Mouse (Mus musculus) liver, embryonic 13.5 days (tissue): ENCODE results near the gene Elp4. TPM values are rescaled to one million over a fixed set of nuclear protein-coding genes. Genes with fewer than 3 reads are reported as not detected.

Experiments used
- ATAC-seq: fragments of 200-750 bp; cut with Nextera tagmentation; 2 replicates; pipeline ENCODE4 v1.8.0; 2017; ENCODE audit warnings: low read depth, mild to moderate bottlenecking, moderate number of reproducible peaks, moderate library complexity
- DNase-seq: peaks from one replicate; pipeline ENCODE4 v3.0.0; 2022
- H3K27ac ChIP-seq: fragments of 300-500 bp; sonication (generic); 2 replicates; pipeline ENCODE4 v1.5.1; 2015; ENCODE audit warnings: moderate library complexity, mild to moderate bottlenecking, inconsistent platforms
- H3K27me3 ChIP-seq: fragments of 300-500 bp; sonication (generic); 2 replicates; pipeline ENCODE4 v1.6.1; 2015; ENCODE audit warnings: mild to moderate bottlenecking, inconsistent platforms
- H3K36me3 ChIP-seq: fragments of 300-500 bp; sonication (generic); 2 replicates; pipeline ENCODE4 v1.6.1; 2015; ENCODE audit warnings: mild to moderate bottlenecking, inconsistent platforms
- H3K4me1 ChIP-seq: fragments of 300-500 bp; sonication (generic); replicated peaks from 2 replicates; pipeline ENCODE4 v1.6.1; 2015; ENCODE audit warnings: inconsistent platforms
- H3K4me2 ChIP-seq: fragments of 300-500 bp; sonication (generic); 2 replicates; pipeline ENCODE4 v1.6.1; 2015; ENCODE audit warnings: inconsistent platforms, mild to moderate bottlenecking, moderate library complexity
- H3K4me3 ChIP-seq: fragments of 300-500 bp; sonication (generic); replicated peaks from 2 replicates; pipeline ENCODE4 v1.5.1; 2015; ENCODE audit warnings: mild to moderate bottlenecking, inconsistent platforms
- H3K9ac ChIP-seq: fragments of 300-500 bp; sonication (generic); 2 replicates; pipeline ENCODE4 v1.6.1; 2015; ENCODE audit warnings: mild to moderate bottlenecking, inconsistent platforms
- H3K9me3 ChIP-seq: fragments of 300-500 bp; sonication (generic); replicated peaks from 2 replicates; pipeline ENCODE4 v1.6.1; 2016; ENCODE audit warnings: inconsistent platforms
- WGBS: fragments of 180-500 bp; shearing (Covaris S2); methylation state at CpG from one replicate; pipeline ENCODE4 v1.1.7; 2015; ENCODE audit not compliant: insufficient replicate concordance; 5-methylcytosine and 5-hydroxymethylcytosine counted together
- polyA plus RNA-seq: library from polyadenylated mRNA; unstranded; fragments of >200 nt; fragmentation: Nextera tagmentation; extraction: Ambion mirVana; gene quantifications from 2 replicates; pipeline ENCODE4 v1.2.1, GENCODE M21; 2015

Gene Elp4
- polyA plus RNA-seq, 1 experiment from 2014 or later = 19.7 TPM

DNA sequence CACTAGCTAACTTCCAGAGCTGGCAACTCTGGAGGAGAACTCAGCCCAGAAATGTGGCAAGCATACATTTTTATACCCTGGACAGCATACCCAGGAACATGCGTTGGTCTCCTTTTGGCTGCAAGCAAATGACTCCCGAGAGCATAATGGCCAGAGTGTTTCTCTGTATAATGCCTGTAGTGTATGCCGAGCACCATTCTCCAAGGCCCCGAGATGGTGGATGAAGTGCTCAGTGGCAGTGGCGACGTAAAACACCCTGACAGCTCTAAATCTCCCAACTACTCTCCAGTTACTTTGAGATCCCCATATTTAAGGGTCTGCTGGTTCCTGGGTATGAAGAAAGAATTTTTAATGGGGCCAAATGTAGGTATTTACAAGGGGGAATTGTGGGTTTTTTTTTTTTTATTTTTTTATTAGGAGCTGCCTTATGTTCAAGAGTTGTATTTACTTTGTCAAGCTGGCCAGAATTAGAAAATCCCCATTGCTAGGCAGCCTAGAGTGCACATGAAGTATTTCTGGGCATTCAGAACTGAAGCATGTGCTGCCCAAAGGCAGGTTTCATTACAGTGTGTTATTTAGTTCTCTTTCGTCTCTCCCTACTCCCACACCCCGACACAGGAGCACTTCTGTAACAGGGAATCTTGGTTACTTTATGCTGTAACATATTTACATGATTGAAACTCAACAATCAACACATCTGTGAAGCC is 188.8 kb downstream of the Elp4 start:
- no peak overlapping the region for H3K27ac ChIP-seq
- H3K36me3 ChIP-seq = no peaks in the 10 kb centered on the region
- H3K9ac ChIP-seq = no peak overlapping the region
- H3K4me3 ChIP-seq = no peak overlapping the region
- no peaks in the 10 kb centered on the region for H3K9me3 ChIP-seq
- H3K4me2 ChIP-seq = no peak overlapping the region
- whole genome bisulfite sequencing = 77% methylated on average over 8 of the region's 8 CpGs
- no peaks in the 10 kb centered on the region for H3K4me1 ChIP-seq
- DNase-seq = no peak
- H3K27me3 ChIP-seq = no peaks in the 10 kb centered on the region
- ATAC-seq = no peak

DNA sequence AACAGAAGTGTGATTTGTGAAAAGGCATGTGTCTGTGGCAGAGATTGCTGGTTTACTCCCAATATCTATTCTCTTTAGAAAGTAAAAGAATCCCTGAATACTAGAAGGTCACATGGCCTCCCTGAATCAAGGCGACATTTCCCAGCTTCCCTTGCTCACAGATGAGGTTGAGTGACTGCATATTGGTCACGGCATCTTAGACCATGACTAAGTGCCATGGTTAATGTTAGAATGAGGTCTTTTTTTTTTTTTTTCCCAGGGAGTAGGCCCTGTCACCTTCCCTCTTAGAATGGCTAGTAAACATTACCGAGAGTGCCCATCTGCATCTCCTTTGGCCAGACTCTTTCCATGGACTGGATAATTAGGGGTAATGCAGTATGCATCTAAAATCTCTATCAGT is 193.9 kb downstream of the Elp4 start:
- no peak for DNase-seq
- ATAC-seq = no peak
- H3K4me1 ChIP-seq = no peaks in the 10 kb centered on the region
- no peaks in the 10 kb centered on the region for H3K36me3 ChIP-seq
- no peaks in the 10 kb centered on the region for H3K27me3 ChIP-seq
- H3K27ac ChIP-seq = no peak overlapping the region
- no peak overlapping the region for H3K4me2 ChIP-seq
- 80% methylated on average over 3 of the region's 3 CpGs for whole genome bisulfite sequencing
- no peaks in the 10 kb centered on the region for H3K9me3 ChIP-seq
- no peak overlapping the region for H3K9ac ChIP-seq
- H3K4me3 ChIP-seq = no peak overlapping the region

DNA sequence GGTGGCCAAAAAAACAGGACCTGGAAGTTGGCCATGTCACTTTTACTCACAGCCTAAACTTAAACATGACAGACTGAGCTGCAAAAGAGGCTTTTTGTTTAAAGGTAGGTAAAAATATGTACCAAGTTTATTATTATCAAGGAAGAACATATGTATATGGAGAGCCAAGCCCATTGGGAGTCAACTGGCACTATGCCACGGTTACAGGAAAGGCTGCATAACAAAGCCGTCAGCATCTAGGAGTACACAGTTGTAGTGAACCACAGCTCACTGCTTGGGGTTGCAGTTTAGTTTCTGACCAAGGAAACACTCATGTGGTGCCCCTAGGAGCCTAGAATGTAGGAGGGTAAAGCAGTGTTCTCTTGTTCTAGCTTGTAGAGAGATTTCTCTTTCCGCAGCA is 195.2 kb downstream of the Elp4 start:
- Histone ChIP-seq H3K9me3 (no peaks in the 10 kb centered on the region), H3K36me3 (no peaks in the 10 kb centered on the region), H3K9ac (no peak overlapping the region), H3K4me1 (no peaks in the 10 kb centered on the region), H3K27ac (no peak overlapping the region), H3K4me2 (no peak overlapping the region), H3K4me3 (no peak overlapping the region), H3K27me3 (no peaks in the 10 kb centered on the region)
- ATAC-seq (no peak), DNase-seq (no peak)
- 83% methylated on average over 3 of the region's 3 CpGs for WGBS

DNA sequence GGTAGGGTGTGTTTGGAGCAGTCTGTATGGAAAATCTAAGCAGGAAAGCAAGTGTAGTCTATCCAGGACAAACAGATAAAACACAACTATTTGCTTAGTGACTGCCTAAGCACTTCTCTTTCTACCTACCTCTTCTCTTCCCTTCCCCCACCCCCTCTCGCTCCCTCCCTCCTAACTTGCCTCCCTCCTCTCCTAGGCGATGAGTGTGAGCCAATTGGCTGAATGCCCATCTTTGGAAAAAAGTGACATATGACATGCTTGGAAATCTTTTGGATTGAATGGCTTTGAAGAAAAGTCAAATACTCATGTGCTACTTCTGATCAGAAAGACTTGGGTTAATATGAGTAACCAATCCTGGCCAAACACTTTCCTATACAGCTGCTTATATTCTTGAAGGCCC is 199.0 kb downstream of the Elp4 start:
- no peaks in the 10 kb centered on the region for H3K9me3 ChIP-seq
- WGBS = 61% methylated on average over 2 of the region's 2 CpGs
- H3K4me3 ChIP-seq = no peak overlapping the region
- no peak overlapping the region for H3K27ac ChIP-seq
- no peaks in the 10 kb centered on the region for H3K4me1 ChIP-seq
- no peaks in the 10 kb centered on the region for H3K27me3 ChIP-seq
- DNase-seq (no peak), ATAC-seq (no peak)
- no peak overlapping the region for H3K9ac ChIP-seq
- H3K36me3 ChIP-seq = no peaks in the 10 kb centered on the region
- H3K4me2 ChIP-seq = no peak overlapping the region

DNA sequence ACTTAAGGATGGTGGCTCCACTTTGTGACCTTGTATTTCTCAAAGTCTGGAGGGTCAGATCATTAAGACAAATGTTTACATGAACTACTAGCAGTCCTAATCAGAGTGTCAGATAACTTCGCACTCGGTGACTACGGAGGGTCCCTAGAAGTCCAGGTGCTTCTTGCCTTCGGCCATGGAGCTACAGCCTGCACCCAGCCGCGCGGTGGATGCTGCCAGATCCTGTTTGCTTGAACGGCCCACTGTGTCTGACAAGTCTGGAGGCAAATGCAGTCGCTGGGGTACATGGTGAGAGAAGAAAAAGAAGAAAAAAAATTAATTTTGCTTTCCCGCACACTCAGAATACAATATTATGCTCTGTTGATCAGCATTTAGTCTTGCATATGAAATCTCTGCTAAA is 201.8 kb downstream of the Elp4 start:
- Histone ChIP-seq H3K4me2 (no peak overlapping the region), H3K9me3 (no peaks in the 10 kb centered on the region), H3K27me3 (0 out of 2 replicates have a peak, but pooled peaks cover 4% of the 10 kb centered on the region), H3K36me3 (no peaks in the 10 kb centered on the region), H3K9ac (no peak overlapping the region), H3K4me3 (no peak overlapping the region), H3K4me1 (no peaks in the 10 kb centered on the region), H3K27ac (no peak overlapping the region)
- DNase-seq (no peak), ATAC-seq (no peak)
- WGBS = 79% methylated on average over 10 of the region's 10 CpGs

DNA sequence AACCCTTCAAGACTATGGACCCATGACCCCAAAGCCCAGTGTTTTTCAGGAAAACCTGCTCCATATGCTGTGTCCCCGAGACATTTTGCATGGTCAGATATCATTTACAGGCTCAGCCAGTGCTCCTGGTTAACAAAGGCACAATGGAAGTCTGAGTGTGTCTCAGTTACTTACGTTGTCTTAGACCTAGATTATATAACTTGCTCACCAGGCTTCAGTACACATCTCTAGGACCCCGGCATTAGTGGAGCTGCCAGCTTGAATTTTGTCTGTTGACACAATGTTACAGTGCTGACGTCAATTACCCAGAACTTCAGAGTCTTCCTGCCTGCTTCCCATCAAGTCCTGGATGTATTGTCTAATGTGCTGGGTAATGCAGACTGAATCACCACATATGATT is 202.6 kb downstream of the Elp4 start:
- Histone ChIP-seq H3K27me3 (0 out of 2 replicates have a peak, but pooled peaks cover 4% of the 10 kb centered on the region), H3K9me3 (no peaks in the 10 kb centered on the region), H3K4me3 (no peak overlapping the region), H3K36me3 (no peaks in the 10 kb centered on the region), H3K9ac (no peak overlapping the region), H3K4me2 (no peak overlapping the region), H3K27ac (no peak overlapping the region), H3K4me1 (no peaks in the 10 kb centered on the region)
- DNase-seq (no peak), ATAC-seq (no peak)
- 72% methylated on average over 4 of the region's 4 CpGs for WGBS

DNA sequence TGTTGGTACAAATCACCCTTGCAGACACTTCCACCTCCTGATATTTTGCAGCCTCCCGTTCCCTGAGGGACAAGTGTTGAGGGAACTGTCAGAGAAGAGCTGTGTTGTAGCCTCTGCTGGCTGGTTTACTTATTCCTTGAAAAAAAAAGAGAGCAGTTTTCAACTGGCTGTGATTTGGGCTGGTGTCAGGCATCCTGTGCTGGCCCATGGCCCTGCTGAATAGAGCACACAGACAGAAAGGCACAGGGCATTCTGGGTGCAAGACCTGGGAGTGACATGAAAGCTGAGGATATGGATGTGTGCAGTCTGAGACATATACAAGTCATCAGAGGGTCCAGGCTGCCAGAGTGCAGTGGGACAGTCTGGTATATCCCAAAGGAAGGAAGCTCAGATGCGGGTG is 205.7 kb downstream of the Elp4 start:
- Histone ChIP-seq H3K4me2 (no peak overlapping the region), H3K36me3 (no peaks in the 10 kb centered on the region), H3K9me3 (no peaks in the 10 kb centered on the region), H3K27ac (no peak overlapping the region), H3K9ac (no peak overlapping the region), H3K27me3 (peaks cover 10% of the 10 kb centered on the region), H3K4me3 (no peak overlapping the region), H3K4me1 (no peaks in the 10 kb centered on the region)
- no peak for ATAC-seq
- no peak for DNase-seq
- WGBS = 70% methylated on average over 2 of the region's 2 CpGs

DNA sequence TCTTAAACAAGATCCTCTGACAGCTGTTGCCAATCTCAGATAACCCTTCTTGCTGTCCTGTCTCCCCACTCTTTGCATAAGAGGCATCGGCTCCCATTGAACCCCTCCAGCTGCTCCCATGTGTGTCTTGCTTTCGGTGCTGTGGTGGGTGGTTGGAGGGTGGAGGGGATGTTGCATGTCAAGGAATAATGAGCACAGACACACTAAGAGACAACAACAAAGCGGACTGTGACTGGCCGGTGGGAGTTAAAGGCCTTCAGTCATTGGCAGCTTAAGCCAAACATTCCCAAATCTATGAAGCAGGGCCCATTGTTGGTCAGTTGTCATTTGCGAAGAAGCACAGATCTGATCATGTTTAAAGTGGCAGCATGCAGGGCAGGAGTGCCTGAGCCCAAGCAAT is 206.6 kb downstream of the Elp4 start:
- no peak for DNase-seq
- Histone ChIP-seq H3K4me2 (no peak overlapping the region), H3K4me1 (no peaks in the 10 kb centered on the region), H3K27ac (no peak overlapping the region), H3K27me3 (peaks cover 19% of the 10 kb centered on the region), H3K9me3 (no peaks in the 10 kb centered on the region), H3K4me3 (no peak overlapping the region), H3K9ac (no peak overlapping the region), H3K36me3 (no peaks in the 10 kb centered on the region)
- no peak for ATAC-seq
- 82% methylated on average over 5 of the region's 5 CpGs for WGBS

DNA sequence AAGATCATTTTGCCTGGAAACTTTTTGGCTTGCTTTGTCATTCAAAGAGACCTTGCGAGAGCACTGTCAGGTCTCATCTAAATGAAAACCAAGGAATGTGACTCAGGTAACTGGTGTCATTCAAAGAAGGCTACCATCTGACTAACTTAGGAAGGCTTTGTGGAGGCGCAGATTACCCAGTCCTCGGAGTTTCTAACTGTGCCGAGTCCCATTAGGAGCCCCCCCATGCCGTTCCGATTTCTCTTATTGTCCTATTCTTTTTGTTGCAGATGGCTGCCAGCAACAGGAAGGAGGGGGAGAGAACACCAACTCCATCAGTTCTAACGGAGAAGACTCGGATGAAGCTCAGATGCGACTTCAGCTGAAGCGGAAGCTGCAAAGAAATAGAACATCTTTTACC is 213.1 kb downstream of the Elp4 start:
- no peak for ATAC-seq
- H3K27me3 ChIP-seq = peaks cover 79% of the 10 kb centered on the region
- H3K36me3 ChIP-seq = no peaks in the 10 kb centered on the region
- no peaks in the 10 kb centered on the region for H3K9me3 ChIP-seq
- no peak overlapping the region for H3K27ac ChIP-seq
- 10% methylated on average over 10 of the region's 10 CpGs for WGBS
- no peak overlapping the region for H3K9ac ChIP-seq
- H3K4me1 ChIP-seq = peaks cover 4% of the 10 kb centered on the region; the same call in 1 of the 2 replicates
- H3K4me2 ChIP-seq = no peak overlapping the region
- DNase-seq = no peak
- H3K4me3 ChIP-seq = no peak overlapping the region

DNA sequence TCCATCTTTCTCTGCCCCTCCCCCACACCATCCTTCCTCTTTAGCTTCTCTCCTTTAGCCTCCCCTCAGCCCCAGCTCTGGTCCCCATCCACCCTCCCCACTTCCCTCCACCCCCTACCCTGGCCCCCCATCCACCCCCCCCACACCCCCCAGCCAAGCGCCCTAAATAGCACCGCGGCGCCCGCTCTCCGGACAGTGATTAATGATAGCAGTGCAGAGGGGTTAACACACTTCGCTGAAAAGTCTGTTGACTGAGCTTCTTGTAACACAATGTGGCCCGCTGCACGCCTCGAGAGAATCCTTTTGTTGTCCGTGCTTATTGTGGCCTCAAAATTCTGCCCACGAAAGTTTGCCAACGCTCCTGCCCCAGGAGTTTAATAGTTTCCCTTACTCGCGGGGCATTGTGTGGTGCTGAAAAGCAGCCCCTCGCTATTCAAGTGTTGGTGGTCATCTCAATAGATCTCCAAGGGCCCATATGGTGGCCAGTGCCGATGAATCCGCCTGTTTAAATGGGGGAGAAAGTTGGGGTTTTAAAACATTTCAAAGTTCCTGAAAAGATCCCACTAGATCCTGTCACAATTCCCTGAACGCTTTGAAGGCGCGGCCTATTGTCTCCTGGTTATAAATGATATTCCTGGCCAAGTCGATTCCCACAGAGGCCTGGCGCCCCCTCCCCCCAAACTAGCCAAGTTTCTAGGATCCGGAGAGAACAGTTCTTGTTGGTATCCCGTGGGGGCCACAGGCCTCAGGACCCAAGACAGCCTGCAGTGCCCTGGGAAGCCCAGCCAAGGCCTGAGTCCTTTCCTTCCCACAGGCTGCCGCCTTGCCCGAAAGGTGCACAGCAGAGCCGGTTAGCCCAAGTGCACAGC is 214.4 kb downstream of the Elp4 start:
- DNase-seq (no peak), ATAC-seq (no peak)
- H3K36me3 ChIP-seq = no peaks in the 10 kb centered on the region
- no peak overlapping the region for H3K27ac ChIP-seq
- no peak overlapping the region for H3K4me2 ChIP-seq
- peaks cover 4% of the 10 kb centered on the region; the same call in 1 of the 2 replicates for H3K4me1 ChIP-seq
- H3K4me3 ChIP-seq = no peak overlapping the region
- H3K9me3 ChIP-seq = no peaks in the 10 kb centered on the region
- H3K9ac ChIP-seq = no peak overlapping the region
- peaks cover 89% of the 10 kb centered on the region for H3K27me3 ChIP-seq
- WGBS = 7% methylated on average over 28 of the region's 28 CpGs

DNA sequence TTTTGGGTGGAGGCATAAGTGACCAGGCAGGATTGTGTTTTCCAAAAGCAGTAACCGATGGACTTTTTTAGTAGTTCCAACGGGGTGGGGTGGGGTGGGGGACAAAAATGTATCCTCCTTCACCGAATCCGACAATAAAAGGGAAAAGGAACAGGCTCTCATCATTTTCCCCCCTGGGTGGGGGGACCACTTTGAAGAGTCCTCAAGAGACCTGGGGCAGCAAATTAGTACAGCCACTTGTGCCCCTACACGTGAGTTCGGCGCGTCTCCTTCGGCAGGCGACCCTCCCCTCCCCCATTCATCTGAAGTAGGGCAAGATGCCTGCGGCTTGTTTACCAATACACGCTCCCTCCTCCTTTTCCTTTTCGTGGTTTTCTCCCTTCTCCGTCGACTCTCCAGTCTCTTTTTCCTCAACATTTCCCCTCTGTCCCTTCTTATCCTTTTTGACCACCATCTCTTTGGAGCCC is 215.0 kb downstream of the Elp4 start:
- Histone ChIP-seq H3K27ac (no peak overlapping the region), H3K9me3 (no peaks in the 10 kb centered on the region), H3K9ac (no peak overlapping the region), H3K27me3 (peaks cover 94% of the 10 kb centered on the region), H3K36me3 (no peaks in the 10 kb centered on the region), H3K4me3 (no peak overlapping the region), H3K4me1 (peaks cover 4% of the 10 kb centered on the region; the same call in 1 of the 2 replicates), H3K4me2 (no peak overlapping the region)
- ATAC-seq (no peak), DNase-seq (no peak)
- WGBS = 3% methylated on average over 15 of the region's 15 CpGs
